Mouse (Mus musculus) right cerebral cortex, postnatal 10 days (tissue): ENCODE results near the gene Magea5.
A peak's percentile ranks its signal among the peaks of the same experiment; 100 is the strongest.
"Not testable (repeated sequence)": the region's sequence is repeated elsewhere in the genome, so short reads cannot be mapped to it uniquely, and the experiment has no call there.

Source experiments
- DNase-seq, 2 experiments: peaks; one replicate each; pipeline ENCODE4 v3.0.0; 2021; ENCODE audit warnings: low spot score in 2 of 2

The Magea5 gene

GRCm38 (mm10) chrX:155063045-155063444, at the start of gene Magea5:
Gene Magea5, minus strand, starts transcription at chrX:155063145.
- DNase-seq, result not testable (repeated sequence)

DNA sequence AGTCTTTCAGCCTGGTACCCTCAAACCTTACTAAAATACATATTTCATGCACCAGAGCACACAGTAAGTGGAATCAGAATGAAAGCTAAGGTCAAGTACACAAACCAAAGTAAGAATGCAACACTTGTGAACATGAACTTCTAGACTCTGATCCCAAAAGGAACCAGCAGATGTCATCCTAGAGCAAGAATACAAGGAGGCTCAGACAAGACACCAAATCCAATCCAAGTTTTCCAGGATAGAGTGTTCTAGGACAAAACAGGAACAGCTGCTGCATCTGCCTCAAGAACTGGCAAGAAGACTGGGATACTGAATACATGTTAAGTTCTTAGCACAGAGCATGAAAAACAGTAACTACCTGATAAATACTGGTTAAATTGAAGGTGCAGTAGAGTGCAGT, 35.1 kb upstream of the Magea5 start:
- peak; percentile 16 to 21 for DNase-seq

DNA sequence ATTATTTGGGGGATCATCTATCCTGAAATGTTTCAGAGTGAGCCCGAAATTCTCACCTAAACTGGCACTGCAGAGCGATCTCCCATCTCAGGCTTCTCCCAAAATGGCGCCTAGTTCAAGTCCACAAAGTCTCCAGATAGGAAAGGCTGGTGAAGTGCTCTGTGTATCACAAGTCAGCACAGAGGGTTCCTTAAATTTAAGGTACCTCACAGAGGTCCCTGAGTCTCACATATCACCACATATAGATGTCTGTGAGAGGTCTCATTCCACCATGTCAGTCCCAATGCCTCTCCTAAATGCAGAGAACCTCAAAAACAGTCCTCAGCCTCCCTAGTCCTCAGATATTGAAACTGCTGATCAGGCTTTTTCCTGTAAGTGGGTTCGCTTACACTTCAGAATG, 30.6 kb upstream of the Magea5 start, which contains the start of gene Magea2:
Gene Magea2 (minus strand): TSS at position 101 of the 400 bp plus-strand sequence.
- not testable (repeated sequence) for DNase-seq

DNA sequence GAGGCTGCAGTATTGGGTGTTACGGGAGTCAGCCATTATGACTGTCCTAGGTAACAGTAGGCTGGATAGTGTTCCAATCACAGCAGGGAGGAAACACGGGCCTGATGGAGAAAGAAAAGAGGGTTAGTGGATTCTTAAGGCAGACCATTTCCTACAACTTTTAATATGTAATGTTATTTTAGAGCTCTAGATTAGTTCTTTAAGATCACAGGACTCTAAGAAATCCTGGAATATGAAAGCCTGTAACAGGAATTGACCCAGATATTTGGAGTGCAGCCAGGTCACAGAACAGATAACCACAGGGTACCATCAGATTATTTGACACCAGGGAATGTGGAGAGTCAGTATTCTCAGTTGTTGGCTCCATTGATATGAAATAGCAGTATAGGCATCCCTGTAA, 26.7 kb upstream of the Magea5 start, which contains the start of gene Magea1:
Gene Magea1 (minus strand): TSS at position 101 of the 400 bp plus-strand sequence.
- DNase-seq, result not testable (repeated sequence)
